Mouse (Mus musculus): ENCODE measurements around the gene Tmod1.

DNA sequence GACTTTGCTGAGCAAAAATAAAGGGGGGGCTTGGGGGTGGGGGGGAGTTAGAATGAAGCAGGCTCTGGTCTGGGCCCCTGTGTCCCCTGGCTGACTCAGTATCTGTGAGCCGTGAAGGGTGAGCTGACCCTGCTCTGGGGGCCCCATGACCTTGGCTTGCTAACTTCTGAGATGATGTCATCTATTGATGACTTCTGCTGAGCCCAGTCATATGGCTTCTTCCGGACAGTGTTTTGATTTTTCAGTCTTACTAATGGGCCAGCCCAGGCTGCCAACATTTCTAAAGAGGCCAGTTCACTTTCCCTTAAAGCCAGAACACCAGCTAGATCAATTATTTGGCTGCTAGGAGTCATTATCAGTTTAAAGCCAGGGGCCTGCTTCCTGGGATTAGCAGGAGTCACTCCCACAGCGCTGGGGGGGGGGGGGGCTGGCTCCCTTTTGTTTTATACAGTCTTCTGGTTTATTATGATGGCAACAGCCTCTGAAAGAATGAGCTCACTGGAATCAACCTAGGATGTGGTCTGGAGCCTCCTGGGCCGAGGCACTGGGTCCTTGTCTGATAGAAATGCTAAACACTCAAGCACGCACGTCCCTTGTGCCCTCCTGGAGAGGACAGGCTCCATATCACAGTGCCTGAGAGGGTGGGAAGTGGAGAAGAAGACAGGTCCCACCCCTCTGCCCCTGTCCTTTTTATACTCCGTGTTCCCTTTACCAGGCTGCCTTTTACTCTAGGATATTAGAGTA is 3.2 kb downstream of the Tmod1 start:
- TF ChIP-seq GATA1 (IDR thresholded peaks at IDR 0.05; ENCODE audit: borderline replicate concordance, low read length) = no peak
- TF ChIP-seq FLI1 (IDR thresholded peaks at IDR 0.05; ENCODE audit: low read length) = no peak
